8 mouse cellular contexts compared by ENCODE assay signal in the genomic region with DNA sequence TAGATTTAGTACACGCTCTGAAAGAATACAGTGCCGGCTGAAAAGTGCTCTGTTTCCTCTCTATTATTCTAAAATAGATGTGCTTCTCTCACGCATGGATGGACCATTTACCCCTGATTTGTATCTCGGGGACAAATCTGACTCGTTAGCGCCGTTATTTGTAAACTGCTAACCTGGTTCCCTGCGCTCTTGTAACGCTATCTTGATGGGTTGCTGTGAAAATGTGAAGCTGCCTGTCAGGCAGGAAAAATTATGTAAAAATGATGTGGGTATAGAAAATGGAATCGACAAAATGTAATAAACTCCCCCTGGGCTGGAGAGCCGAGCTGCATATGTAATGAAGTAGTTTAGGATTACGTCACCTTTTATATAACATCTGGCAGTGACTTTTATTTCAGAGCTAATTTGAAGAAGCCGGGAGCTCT. TPM values are rescaled to one million over a fixed set of nuclear protein-coding genes. Genes with fewer than 3 reads are reported as not detected.
DNase-seq lines count a peak whose midpoint lies in the region; ATAC-seq lines count a peak whose summit lies in the region.

No protein-coding gene starts in this region.

- H3K27me3 ChIP-seq in heart, embryonic 12.5 days (replicated peaks), result no peaks in the 10 kb centered on the region

- 58% methylated on average over 13 of the region's 13 CpGs for WGBS in heart, embryonic 12.5 days

- H3K27ac ChIP-seq in heart, embryonic 12.5 days (ENCODE audit: poor library complexity, severe bottlenecking), result no peak overlapping the region

- H3K4me2 ChIP-seq in heart, embryonic 12.5 days, result no peak overlapping the region; the same call in 1 of the 2 replicates

- H3K4me1 ChIP-seq in heart, embryonic 12.5 days (replicated peaks), result no peaks in the 10 kb centered on the region

- no peak overlapping the region for H3K4me3 ChIP-seq in heart, embryonic 12.5 days

- DNase-seq in heart, adult 11 months, result peak; percentile 52
- DNase-seq in lung, postnatal 25 days (ENCODE audit: low spot score), result peak; percentile 5
- DNase-seq in lung, postnatal 14 days, result no peak
- DNase-seq in layer of hippocampus, adult 9-10 months (ENCODE audit: low spot score), result peak; percentile 32
- DNase-seq in right cerebral cortex, postnatal 25 days, result peak; percentile 43

- no peak overlapping the region for H3K9ac ChIP-seq in heart, embryonic 12.5 days

- no peaks in the 10 kb centered on the region for H3K9me3 ChIP-seq in heart, embryonic 12.5 days (replicated peaks)

- no peaks in the 10 kb centered on the region for H3K36me3 ChIP-seq in heart, embryonic 12.5 days

- no peak for ATAC-seq in heart, embryonic 12.5 days (ENCODE audit: insufficient number of reproducible peaks, low FRiP score)
- ATAC-seq in erythroid progenitor cell, adult 5-6 weeks (replicated peaks; ENCODE audit: low FRiP score, poor library complexity, severe bottlenecking), result no peak
- no peak for ATAC-seq in granulocyte monocyte progenitor cell, adult 5-6 weeks (replicated peaks; ENCODE audit: poor library complexity, severe bottlenecking)

RNA-seq across cellular contexts. Expression of a gene that starts 59.4 kb away (rescaled TPM):
- polyA plus RNA-seq in heart, embryonic 12.5 days (2016; fragmentation: Nextera tagmentation; extraction: Ambion mirVana), result 43.1 and 44.8 TPM in 2 replicates
- total RNA-seq in erythroid progenitor cell, adult 5-6 weeks (2015; ENCODE audit: low replicate concordance), result 46.1 and 53.0 TPM in 2 replicates
- total RNA-seq in erythroid progenitor cell, adult 5-6 weeks (2017; ENCODE audit: low replicate concordance), result 33.9 and 47.9 TPM in 2 replicates
- 97.0 and 97.9 TPM in 2 replicates for total RNA-seq in granulocyte monocyte progenitor cell, adult 5-6 weeks (2014; fragmentation: Nextera tagmentation)
- 96.8 and 111 TPM in 2 replicates for total RNA-seq in granulocyte monocyte progenitor cell, adult 5-6 weeks (2017)
